Mouse (Mus musculus): ENCODE measurements around the gene Tnnt3. TPM values are rescaled to one million over a fixed set of nuclear protein-coding genes. Genes with fewer than 3 reads are reported as not detected.

Gene Tnnt3
- total RNA-seq, 2 experiments from 2014 or later: not detected

DNA sequence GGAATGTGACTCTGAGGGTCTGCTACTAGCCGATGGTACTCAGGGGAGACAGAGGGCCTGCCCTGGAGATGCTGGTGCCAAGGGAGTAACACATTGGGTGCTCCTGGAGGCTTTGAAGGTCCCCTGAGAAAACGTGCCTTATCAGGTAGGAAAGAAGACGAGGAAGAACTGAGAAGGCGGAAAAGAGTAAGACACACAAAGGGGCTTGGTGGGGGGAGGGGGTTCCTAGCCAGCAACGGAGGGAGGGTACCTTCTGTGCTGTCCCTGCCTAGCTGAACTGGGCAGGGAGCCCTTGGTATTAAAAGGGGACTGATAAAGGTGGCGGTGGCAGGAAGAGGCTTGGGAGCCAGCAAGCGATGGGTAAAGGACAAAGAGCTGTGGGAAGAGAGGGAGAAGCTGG is 23.0 kb upstream of the Tnnt3 start:
- no peak for ATAC-seq (replicated peaks; ENCODE audit: poor library complexity, severe bottlenecking)

DNA sequence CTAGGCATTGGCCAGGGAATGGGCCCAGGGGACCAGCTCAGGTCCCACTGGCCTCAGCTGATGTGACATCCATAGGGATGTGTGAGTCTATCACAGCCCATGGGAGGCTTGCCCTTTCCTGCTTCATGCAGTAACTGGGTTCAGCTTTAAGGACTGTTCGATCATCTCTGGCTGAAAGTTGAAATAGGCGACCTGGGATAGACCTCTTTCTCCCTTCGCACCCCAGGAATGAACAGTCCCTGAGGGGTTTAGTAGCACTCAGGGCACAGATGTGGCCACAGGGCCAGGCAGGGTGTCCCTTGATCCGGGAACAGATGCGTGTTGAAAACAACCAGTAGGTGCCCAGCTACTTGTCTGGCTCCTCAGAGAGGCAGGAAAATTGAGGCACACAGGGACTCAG is 22.4 kb upstream of the Tnnt3 start:
- ATAC-seq (replicated peaks; ENCODE audit: poor library complexity, severe bottlenecking): no peak

DNA sequence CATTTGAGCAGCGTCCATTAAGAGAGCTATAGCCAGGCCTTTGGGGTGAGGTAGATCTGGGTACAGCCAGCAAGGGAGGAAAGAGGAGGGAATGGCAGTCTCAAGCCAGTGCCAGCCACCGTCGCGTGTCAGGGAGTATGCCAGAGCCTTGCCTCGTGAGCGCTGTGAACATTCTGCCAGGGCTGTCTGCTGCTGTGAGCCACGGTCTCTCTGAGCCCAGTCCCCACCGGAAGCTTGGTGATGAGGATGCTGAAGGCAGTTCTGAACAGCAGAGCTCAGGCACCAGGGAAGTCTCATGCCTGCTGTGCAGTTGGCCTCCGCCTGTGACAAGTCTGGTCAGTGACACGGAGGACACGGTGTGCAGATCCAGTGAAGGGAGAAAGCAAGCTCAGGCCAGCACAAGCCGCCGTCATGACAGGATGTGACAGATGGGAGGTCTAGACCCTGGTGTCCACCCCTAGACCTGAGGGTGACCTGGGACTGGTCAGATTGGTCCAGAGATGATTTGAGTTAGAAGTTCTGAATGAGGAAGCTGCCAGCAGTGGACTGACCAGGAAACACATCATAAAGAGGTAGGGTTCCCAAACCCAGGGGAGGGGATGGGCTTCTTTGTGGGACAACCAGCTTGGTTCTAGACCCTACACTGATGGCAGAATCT is 21.7 kb upstream of the Tnnt3 start:
- no peak for ATAC-seq (replicated peaks; ENCODE audit: poor library complexity, severe bottlenecking)

DNA sequence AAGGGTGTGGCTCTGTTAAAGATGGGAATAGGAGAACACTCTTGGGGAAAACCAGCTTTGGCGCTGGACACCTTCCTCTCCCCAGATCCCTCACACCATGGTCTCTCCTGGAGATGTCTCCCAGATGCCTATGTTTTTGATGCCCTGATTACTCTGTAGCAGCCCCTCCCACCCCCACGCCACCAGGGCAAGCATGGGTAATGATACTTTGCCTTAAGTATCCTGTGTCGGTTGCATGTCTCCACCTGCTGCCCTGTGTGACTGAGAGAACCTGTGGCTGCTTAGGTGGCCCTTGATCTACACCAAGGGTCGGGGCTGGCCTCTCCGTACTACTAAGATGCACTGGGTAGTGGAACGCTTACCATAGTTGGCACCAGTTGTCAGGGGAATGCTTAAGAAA is 20.6 kb upstream of the Tnnt3 start:
- ATAC-seq (replicated peaks; ENCODE audit: poor library complexity, severe bottlenecking): no peak

DNA sequence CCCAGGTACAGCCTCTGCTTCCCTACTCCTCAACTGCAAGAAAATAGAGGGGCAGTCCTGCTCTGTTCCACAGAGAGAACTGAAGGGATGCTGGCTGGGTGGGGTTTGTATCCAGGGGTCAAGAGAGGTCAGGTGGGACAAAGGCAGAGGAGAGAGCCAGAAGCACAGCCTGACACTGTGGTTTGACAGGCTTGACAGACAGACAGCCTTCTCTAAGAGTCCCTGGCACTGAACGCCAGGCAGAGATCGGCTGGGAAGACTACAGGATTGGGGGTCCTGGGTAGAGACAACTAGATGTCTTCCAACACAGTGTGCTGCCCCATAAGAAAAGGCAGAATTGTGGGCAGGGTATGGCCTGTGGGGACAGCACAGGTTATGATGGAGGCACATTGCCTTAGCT is 20.1 kb upstream of the Tnnt3 start:
- ATAC-seq (replicated peaks; ENCODE audit: poor library complexity, severe bottlenecking): no peak

DNA sequence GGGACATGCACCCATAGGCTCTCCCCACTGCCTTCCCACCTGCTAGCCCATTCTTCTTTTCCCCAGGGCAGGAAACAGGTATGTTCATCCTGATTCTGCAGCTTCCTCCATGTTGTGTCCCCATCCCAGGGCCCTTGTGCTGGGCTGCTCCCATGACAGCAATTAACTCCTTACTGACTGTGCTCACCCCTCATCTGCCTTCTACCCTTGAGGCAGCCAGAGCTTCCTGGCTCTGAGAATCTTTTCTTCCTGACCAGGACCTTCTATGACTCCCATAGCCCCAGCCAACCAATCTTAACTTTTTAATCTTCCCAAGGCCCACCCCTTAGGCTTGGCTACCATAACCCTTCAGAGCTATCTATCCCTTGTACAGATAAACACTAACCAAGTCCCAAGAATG is 19.3 kb upstream of the Tnnt3 start:
- no peak for ATAC-seq (replicated peaks; ENCODE audit: poor library complexity, severe bottlenecking)

DNA sequence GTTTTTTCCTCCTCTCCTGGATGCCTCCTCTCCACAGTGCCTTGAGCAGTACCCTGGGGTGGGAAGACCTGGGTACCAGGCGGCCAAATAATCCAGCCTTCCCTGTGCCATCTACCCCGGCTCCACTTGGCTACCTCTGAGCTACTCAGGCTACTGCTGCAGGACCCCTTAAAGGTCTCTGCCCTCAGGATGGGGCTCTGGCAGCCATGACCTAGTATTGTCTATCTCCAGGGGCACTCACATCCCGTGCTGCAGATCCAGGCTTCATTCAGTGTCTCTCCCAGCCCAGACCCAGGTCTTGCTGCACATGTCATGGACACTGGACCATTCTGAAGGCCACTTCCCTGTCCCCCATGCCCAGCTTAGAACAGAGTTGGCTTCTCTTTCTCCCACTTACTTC is 18.8 kb upstream of the Tnnt3 start:
- ATAC-seq (replicated peaks; ENCODE audit: poor library complexity, severe bottlenecking): no peak

DNA sequence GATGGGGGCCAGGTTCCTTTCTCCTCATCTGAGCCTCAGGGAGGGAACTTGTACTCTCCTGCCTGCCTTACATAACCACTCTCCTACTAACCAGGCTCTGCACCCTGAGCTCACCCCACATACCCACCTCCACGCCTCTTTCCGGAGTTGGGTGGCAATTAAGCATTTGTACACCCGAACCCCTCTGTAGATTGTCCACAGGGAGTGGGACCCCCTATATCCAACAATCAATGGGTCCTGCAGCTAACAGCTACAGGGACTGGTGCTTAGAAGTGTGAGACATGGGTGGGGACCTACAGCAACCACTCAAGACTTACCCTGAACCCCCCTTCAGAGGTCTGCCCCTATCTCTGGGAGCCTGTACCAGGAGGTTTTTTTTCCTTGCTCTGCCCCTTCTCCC is 18.0 kb upstream of the Tnnt3 start:
- ATAC-seq (replicated peaks; ENCODE audit: poor library complexity, severe bottlenecking): no peak

DNA sequence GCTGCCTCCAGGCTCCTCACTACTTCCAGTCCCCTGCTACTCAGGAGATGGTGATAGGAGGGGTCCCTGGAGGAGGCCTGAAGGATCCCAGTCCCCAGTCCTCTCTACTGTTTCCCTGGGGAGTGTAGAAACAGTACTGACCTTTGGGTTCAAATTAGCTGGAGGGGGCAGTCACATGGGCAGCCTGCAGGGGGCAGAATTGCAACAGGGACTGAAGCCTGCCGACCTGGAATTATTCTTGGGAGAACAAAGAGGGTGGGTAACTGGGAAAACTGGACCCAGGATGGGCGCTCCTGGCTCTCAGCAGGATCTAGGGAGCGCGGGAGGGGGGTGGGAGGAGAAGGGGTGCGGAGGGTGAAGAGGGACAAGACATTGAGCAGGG is 17.5 kb upstream of the Tnnt3 start:
- peak; percentile 38 for ATAC-seq (replicated peaks; ENCODE audit: poor library complexity, severe bottlenecking)

DNA sequence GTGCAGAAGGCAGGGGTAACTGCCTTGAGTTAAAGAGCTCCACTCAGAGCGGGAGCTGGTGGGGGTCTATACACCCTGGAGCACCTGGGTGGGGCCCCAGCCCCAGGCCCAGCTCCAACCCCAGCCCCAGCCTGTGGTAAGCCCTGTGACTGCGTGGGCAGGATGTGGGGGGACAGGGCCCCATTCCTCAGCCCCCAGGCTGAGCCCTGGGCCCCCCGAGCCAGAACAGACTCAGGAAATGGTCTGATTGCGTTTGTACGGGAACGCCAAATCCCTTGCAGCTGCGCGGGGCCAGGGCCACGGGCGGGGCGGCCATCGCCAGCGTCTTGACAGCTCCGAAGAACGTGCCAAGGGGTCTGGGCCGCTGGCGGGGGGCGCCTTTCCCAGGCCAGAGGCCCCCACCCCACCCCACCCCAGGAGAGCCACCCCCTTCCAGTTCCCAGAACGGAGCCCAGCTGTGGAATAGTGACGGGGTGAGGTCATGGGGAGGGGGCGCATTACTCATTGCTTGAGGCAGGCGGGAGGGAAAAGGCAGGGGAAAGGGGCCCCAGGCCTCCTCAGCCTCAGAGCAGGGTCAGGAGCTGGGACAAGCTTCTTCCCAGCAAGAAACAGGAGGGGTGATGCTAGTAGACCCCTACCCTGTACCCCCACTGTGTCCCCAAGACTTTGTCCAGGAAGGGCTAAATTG is 16.9 kb upstream of the Tnnt3 start:
- peak; percentile 43 for ATAC-seq (replicated peaks; ENCODE audit: poor library complexity, severe bottlenecking)

DNA sequence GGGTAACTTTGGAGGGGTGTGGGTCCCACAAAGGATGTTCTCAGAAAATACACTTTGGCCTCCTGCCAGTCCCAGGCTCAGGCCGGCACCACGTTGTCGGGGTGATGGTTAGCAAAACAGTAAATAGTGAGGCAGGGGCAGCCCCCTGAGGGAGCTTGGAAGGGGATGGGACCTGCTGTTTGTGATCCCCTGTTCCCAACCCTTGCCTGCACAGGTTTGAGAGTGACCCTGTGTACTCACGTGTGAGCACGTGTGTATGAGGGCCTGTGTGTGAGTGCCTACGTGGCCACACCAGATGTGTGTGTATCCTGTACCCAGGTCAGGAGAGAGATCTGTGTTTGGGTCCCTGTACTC is 16.4 kb upstream of the Tnnt3 start:
- ATAC-seq (replicated peaks; ENCODE audit: poor library complexity, severe bottlenecking): no peak

DNA sequence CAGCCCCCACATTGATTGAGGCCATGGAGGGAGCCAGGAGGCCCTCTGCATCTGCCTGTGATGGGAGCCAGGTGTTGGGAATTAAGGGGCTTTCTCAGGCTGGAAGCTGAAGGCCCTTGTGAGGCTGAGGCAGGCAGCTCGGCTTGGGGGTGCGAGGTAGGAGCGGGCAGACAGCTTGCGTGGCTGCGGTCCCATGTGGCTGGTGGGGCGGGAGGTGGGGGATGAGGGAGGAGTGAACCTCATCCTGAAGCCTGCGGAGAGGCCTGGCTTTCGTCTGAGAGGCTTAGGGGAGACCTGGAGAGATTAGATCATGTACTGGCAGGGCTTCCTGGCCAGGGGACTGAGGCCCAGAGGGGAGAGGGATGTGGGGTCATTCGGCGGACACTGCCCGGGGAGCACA is 15.5 kb upstream of the Tnnt3 start:
- ATAC-seq (replicated peaks; ENCODE audit: poor library complexity, severe bottlenecking): no peak

DNA sequence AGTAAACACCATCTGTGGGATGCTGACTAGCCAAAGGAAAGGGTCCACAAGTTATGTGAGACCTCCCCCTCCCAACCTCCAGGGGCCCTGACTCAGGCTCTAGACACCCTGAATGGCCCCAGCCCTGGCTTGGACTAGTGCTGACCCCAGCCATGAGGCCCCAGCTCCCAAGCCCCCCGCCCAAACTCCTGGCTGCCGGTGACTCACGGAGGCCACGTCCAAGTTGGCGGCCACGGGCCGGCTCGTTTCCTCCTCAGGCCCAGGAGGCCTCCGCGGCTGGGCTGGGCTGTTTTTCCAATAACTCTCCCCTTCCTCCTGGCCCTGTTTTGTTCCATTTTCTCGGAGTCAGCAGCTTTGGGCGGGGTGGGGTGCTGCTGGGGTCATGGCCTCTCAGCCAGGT is 13.9 kb upstream of the Tnnt3 start:
- no peak for ATAC-seq (replicated peaks; ENCODE audit: poor library complexity, severe bottlenecking)

DNA sequence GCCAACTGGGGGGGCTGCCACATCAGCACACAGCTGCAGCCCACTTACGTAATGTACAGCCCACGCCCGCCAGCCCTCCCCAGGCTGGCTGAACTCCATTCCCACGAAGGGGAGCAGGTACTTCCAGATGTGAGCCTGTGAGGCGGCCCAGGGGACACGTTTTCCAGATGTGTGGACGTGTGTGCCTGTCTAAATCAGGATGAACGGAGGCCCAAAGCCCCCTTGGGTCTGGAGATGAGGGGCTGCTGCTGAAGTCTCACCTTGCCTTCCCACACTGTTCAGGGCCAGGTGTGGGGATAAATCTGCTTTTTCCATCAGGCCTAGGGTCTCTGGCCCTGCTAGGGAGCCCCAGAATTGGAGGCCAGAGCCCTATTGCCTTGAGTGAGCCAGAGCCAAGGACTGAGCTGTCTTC is 11.9 kb upstream of the Tnnt3 start:
- no peak for ATAC-seq (replicated peaks; ENCODE audit: poor library complexity, severe bottlenecking)

DNA sequence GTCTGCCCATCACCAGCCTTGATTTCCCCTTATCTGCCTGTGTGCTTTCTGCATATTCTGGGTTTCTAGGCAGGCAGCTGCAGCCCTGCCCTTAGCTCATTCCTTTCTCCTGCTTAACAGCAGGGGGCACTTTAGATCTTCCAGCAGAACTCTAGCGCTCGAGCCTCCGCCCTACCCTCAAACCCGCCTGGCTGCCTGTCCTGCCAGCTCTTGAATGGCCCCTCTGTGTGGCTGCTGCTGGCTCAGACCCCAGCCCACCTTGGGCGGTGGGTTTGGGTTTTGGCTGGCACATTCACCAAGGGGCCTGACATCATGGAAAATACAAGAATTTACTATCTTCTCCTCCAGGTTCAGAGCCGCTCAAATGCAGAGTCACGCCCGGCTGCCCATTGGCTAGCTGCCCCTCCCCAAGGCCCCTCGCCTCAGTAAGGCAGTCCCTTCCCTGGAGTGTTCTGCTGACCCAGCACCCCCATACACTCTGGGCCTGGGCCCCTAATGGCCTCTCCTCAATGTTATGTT is 11.2 kb upstream of the Tnnt3 start:
- ATAC-seq (replicated peaks; ENCODE audit: poor library complexity, severe bottlenecking): no peak

DNA sequence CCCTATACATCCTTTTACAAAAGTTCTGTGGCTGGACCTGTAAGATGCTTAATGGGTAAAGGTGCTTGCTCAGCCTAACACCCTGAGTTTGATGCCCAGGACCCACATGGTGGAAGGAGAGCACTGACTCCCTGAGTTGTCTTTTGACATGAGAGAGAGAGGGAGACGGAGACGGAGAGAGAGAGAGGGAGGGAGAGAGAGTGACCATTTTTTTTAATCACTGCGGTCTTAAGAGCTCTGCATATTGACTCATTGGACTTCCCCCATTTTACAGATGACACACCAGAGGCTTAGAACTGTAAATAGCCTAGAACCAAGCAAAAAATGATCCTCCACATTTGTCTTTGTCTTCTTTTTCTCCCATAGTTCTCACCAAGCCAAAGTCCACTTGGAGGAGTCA is 10.6 kb upstream of the Tnnt3 start:
- no peak for ATAC-seq (replicated peaks; ENCODE audit: poor library complexity, severe bottlenecking)

DNA sequence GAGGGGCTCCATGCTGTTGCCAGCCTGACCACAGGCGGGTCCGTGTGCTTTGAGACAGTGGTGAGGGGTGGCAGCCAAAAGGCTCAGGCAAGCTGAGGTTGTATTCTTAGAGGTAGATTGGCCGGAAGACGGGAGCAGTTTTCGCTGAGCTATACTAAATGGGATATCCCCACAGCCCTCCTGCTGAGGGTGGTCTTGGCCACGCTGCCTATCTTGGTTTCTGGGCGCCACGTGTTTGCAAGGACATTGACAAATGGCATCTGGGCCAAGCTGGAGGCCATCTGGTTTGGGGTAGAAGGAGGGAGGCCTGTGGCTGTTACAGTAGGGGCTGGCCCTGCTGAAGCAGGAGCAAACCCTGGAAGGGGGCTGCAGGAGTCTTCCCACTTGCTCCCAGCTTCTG is 5.1 kb upstream of the Tnnt3 start:
- no peak for ATAC-seq (replicated peaks; ENCODE audit: poor library complexity, severe bottlenecking)

DNA sequence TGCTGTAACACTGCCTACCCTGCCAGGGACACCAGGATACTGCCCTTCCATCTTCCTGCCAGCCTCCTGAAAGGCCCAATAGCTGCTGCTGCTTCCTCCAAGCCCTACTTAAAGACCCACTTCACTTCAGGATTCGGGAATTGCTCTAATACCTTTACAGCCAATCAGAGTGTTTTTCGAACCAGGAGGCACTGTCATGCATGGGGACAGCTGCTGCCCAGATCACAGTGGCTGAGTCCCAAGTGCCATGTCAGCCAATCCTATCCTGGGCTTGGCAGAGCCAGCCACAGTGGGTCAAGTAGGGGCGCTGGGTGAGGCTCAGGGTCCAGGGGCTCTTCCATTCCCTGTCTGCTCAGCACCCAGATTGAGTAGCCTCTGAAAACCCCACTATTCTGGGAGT is 2.5 kb upstream of the Tnnt3 start:
- no peak for ATAC-seq (replicated peaks; ENCODE audit: poor library complexity, severe bottlenecking)

DNA sequence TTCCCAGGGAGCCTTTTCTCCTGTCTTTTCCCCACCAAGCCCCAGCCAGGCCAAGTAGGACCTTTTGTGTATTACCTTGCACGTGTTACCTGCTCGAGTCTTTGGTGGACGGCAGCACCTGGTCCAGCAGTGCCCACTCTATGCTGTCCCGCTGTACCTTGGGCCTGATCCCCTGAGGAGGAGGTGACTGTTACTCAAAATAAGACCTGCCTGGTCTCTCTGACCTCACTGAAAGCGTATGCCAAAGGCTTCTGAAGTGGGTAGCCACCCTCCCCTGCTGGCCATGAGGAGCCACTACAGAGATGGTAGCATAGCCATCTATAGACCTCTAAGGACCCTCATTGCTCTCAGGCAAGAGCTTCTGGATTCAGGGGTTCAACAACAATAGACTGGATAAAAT is 1.8 kb upstream of the Tnnt3 start:
- 0 out of 2 replicates have a peak, but pooled peaks have one; percentile 28 for ATAC-seq (replicated peaks; ENCODE audit: poor library complexity, severe bottlenecking)

DNA sequence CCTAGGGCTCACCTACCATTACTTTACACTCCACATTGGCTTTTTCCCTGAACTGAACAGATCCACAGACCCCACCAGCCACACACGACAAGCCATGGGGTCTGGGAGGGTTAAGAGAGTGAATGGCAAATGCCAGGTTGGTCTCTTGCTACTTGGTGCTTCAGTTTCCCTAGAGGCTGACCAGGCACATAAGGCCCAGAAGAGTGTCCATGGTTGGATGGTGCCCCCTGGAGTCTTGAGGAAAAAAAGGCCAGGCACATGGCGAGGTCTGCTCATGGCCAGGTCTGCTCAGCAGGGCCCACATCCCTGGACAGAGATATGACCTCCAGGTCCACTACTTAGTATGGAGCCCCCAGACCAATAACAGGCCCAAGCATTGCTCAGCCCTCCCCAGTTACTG is 861 bp upstream of the Tnnt3 start:
- peak; percentile 73 for ATAC-seq (replicated peaks; ENCODE audit: poor library complexity, severe bottlenecking)

DNA sequence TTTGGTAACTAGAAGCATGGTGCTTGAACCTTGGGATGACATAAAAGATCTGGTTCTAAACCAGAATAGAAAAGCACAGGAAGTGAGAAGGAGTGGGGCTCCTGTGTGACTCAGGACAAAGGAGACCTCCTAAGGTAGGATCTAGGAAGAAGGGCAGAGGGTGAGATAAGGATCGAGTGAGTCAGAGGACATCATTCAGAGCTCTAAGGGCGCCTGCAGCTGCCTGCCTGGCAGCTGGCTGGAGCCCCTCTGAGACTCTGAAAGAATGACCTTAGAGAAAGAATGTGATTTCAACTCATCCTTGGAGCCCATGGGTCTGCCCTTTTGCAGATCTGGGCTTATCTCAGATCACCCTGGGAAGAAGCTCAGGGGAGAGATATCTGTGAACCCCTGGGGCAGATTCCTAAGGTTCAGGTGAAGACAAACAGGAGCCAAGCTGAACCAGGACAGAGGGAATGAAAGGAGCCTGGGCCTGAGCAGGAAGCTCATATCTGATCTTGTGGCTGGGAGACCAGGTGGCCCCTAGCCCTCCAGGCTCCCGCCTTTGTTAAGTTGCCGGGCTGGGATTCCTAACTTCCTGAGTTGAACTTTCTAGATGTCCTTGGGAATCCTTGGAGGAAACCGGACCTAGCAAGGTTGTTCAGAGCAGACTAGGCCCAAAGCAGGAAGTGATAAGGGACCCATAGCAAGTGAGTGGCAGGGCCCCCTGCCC is 530 bp downstream of the Tnnt3 start:
- ATAC-seq (replicated peaks; ENCODE audit: poor library complexity, severe bottlenecking): no peak

DNA sequence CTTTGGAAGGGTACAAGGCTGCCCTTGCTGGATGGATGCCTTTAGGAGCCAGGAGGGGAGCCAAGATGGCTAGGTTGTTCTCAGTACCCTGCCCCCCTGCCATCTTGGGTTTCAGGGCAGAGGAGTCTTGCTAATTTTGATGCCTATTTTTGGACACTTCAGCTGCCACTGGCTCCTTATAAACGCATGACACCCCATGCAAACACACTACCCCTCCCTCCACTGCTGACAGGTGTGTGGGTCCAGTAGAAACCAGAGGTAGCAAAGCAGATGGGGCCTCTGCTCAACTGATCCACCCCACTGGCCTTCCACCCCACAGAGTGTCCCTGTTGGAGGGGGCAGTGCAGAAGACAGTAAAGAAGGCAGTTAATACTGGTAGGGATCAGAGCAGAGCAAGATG is 1.4 kb downstream of the Tnnt3 start:
- ATAC-seq (replicated peaks; ENCODE audit: poor library complexity, severe bottlenecking): no peak

Data from granulocyte monocyte progenitor cell, adult 5-6 weeks (primary cell).